In genomic region chr4:117708780-117709550, GRCm38 (mm10) we compare ENCODE assay signal across 26 mouse cellular contexts. TPM values are rescaled to one million over a fixed set of nuclear protein-coding genes. Genes with fewer than 3 reads are reported as not detected.
A peak's percentile ranks its signal among the peaks of the same experiment; 100 is the strongest.
DNase-seq lines count a peak whose midpoint lies in the region; ATAC-seq and TF ChIP-seq lines count a peak whose summit lies in the region.
"Had no signal": no experiment of that assay in that cellular context is flagged by ENCODE, and none has a peak within 500 bp of the region (broad histone marks: within the 10 kb centered on the region; RNA-seq: fewer than 3 reads in every experiment).

No protein-coding gene starts in this region.

- H3K27me3 ChIP-seq in lung, embryonic 15.5 days = no peaks in the 10 kb centered on the region
- H3K27me3 ChIP-seq in intestine, embryonic 16.5 days (replicated peaks; ENCODE audit: control insufficient read depth, insufficient read depth, low read length) = no peaks in the 10 kb centered on the region
- H3K27me3 ChIP-seq in hindbrain, embryonic 12.5 days = no peaks in the 10 kb centered on the region
- H3K27me3 ChIP-seq: embryonic facial prominence, embryonic 12.5 days; heart, embryonic 12.5 days; limb, embryonic 15.5 days; liver, embryonic 15.5 days had no signal

- intact Hi-C loops in left cerebral cortex, adult 2 months (cut with DNase I) = loop anchor here (10.0 kb wide), 2 partner anchors 376 to 586 kb away; partner anchors contain the start of gene Ptprf

- no peak for TF ChIP-seq CTCF in left cerebral cortex, adult 2 months (IDR thresholded peaks at IDR 0.05)

- H3K9ac ChIP-seq in lung, embryonic 15.5 days = no peak overlapping the region
- no peak overlapping the region for H3K9ac ChIP-seq in intestine, embryonic 16.5 days (ENCODE audit: low read depth, low read length)
- H3K9ac ChIP-seq in hindbrain, embryonic 12.5 days = no peak overlapping the region
- H3K9ac ChIP-seq: embryonic facial prominence, embryonic 12.5 days; forebrain, postnatal 0 days; heart, embryonic 12.5 days; limb, embryonic 15.5 days; liver, embryonic 15.5 days had no signal

- H3K9me3 ChIP-seq in lung, embryonic 15.5 days = no peaks in the 10 kb centered on the region
- no peaks in the 10 kb centered on the region for H3K9me3 ChIP-seq in intestine, embryonic 16.5 days (ENCODE audit: control insufficient read depth, low read length)
- no peaks in the 10 kb centered on the region for H3K9me3 ChIP-seq in hindbrain, embryonic 12.5 days (replicated peaks)
- H3K9me3 ChIP-seq: embryonic facial prominence, embryonic 12.5 days; heart, embryonic 12.5 days; limb, embryonic 15.5 days; liver, embryonic 15.5 days; megakaryocyte, embryonic 14.5 days had no signal

- H3K27ac ChIP-seq in lung, embryonic 15.5 days = peak overlapping the region; percentile 26; the same call in 1 of the 2 replicates
- peak overlapping the region; percentile 58; the same call in 1 of the 2 replicates for H3K27ac ChIP-seq in intestine, embryonic 16.5 days (ENCODE audit: low read length)
- no peak overlapping the region for H3K27ac ChIP-seq in hindbrain, embryonic 12.5 days
- no peak overlapping the region for H3K27ac ChIP-seq in left cerebral cortex, adult 2 months
- H3K27ac ChIP-seq: embryonic facial prominence, embryonic 12.5 days; limb, embryonic 15.5 days; liver, embryonic 15.5 days had no signal

- H3K4me1 ChIP-seq in lung, embryonic 15.5 days = 0 out of 2 replicates have a peak, but pooled peaks cover 4% of the 10 kb centered on the region
- peaks cover 12% of the 10 kb centered on the region; the same call in 1 of the 2 replicates for H3K4me1 ChIP-seq in intestine, embryonic 16.5 days (ENCODE audit: control insufficient read depth, insufficient read depth, low read length)
- no peaks in the 10 kb centered on the region for H3K4me1 ChIP-seq in hindbrain, embryonic 12.5 days
- H3K4me1 ChIP-seq: embryonic facial prominence, embryonic 12.5 days; heart, embryonic 12.5 days; limb, embryonic 15.5 days; liver, embryonic 15.5 days; megakaryocyte, embryonic 14.5 days had no signal

- H3K4me2 ChIP-seq in lung, embryonic 15.5 days = no peak overlapping the region
- H3K4me2 ChIP-seq in intestine, embryonic 16.5 days (ENCODE audit: low read depth, low read length) = no peak overlapping the region
- no peak overlapping the region for H3K4me2 ChIP-seq in hindbrain, embryonic 12.5 days (replicated peaks)
- H3K4me2 ChIP-seq: embryonic facial prominence, embryonic 12.5 days; heart, embryonic 12.5 days; limb, embryonic 15.5 days; liver, embryonic 15.5 days had no signal

- H3K36me3 ChIP-seq in lung, embryonic 15.5 days = no peaks in the 10 kb centered on the region
- no peaks in the 10 kb centered on the region for H3K36me3 ChIP-seq in intestine, embryonic 16.5 days (ENCODE audit: control insufficient read depth, insufficient read depth, low read length)
- H3K36me3 ChIP-seq in hindbrain, embryonic 12.5 days = no peaks in the 10 kb centered on the region
- H3K36me3 ChIP-seq: embryonic facial prominence, embryonic 12.5 days; heart, embryonic 12.5 days; limb, embryonic 15.5 days; liver, embryonic 15.5 days had no signal

- no peak for DNase-seq in lung, postnatal 36 days
- DNase-seq in kidney, postnatal 14 days = peak; percentile 13
- DNase-seq in yolk sac, embryonic 10.5 days (ENCODE audit: low spot score) = peak; percentile 45
- DNase-seq in left cerebral cortex, adult 2 months (ENCODE audit: extremely low spot score in 1 of 2, low spot score in 2 of 2) = no peak
- DNase-seq: adrenal gland, adult 2 months; cerebellum, adult 11-12 months; cerebellum, postnatal 14 days; forebrain, postnatal 0 days; gastrocnemius, postnatal 14 days; heart, adult 18-20 months; heart, postnatal 10 days; left cerebral cortex, postnatal 4 days; midbrain, embryonic 14.5 days had no signal

- no peak for ATAC-seq in lung, embryonic 15.5 days (ENCODE audit: borderline replicate concordance, extremely low read depth, low FRiP score, low TSS enrichment)
- peak; percentile 83 for ATAC-seq in intestine, embryonic 16.5 days
- ATAC-seq in hindbrain, embryonic 12.5 days (ENCODE audit: low FRiP score) = no peak
- ATAC-seq: forebrain, postnatal 0 days had no signal

- H3K4me3 ChIP-seq in lung, embryonic 15.5 days = no peak overlapping the region
- H3K4me3 ChIP-seq in intestine, embryonic 16.5 days (ENCODE audit: low read length) = no peak overlapping the region
- H3K4me3 ChIP-seq in hindbrain, embryonic 12.5 days = no peak overlapping the region
- no peak overlapping the region for H3K4me3 ChIP-seq in left cerebral cortex, adult 2 months
- H3K4me3 ChIP-seq: embryonic facial prominence, embryonic 12.5 days; heart, embryonic 12.5 days; limb, embryonic 15.5 days; liver, embryonic 15.5 days; megakaryocyte, embryonic 14.5 days had no signal

- 43% methylated on average over 3 of the region's 3 CpGs for WGBS in lung, embryonic 15.5 days
- WGBS in intestine, embryonic 16.5 days = 60% methylated on average over 3 of the region's 3 CpGs
- 79% methylated on average over 3 of the region's 3 CpGs for WGBS in hindbrain, embryonic 12.5 days

RNA-seq across cellular contexts. Expression of gene Gm12845, which starts 15.2 kb away (rescaled TPM):
- polyA plus RNA-seq in lung, embryonic 15.5 days (2015; fragmentation: Nextera tagmentation; extraction: Ambion mirVana) = not detected in 2 replicates
- not detected in 2 replicates for polyA plus RNA-seq in intestine, embryonic 16.5 days (2015; fragmentation: Nextera tagmentation; extraction: Ambion mirVana)
- polyA plus RNA-seq in hindbrain, embryonic 12.5 days (2016; fragmentation: Nextera tagmentation; extraction: Ambion mirVana) = not detected in 2 replicates
- not detected for total RNA-seq in left cerebral cortex, adult 2 months (2021)
- total RNA-seq: adrenal gland, adult 2 months; forebrain, postnatal 0 days; gastrocnemius, postnatal 14 days; heart, adult 18-20 months; heart, postnatal 10 days; left cerebral cortex, postnatal 4 days; MEL had no signal
- polyA plus RNA-seq: adrenal gland, adult 2 months; C2C12; embryonic facial prominence, embryonic 12.5 days; forebrain, embryonic 11.5 days; forebrain, postnatal 0 days; heart, embryonic 12.5 days; hindbrain, embryonic 11.5 days; limb, embryonic 15.5 days; liver, embryonic 15.5 days; midbrain, embryonic 14.5 days; neural tube, embryonic 11.5 days had no signal

RNA-seq across cellular contexts. Expression of gene Dmap1, which starts 26.9 kb away (rescaled TPM):
- 58.7 and 60.3 TPM in 2 replicates for polyA plus RNA-seq in lung, embryonic 15.5 days (2015; fragmentation: Nextera tagmentation; extraction: Ambion mirVana)
- polyA plus RNA-seq in intestine, embryonic 16.5 days (2015; fragmentation: Nextera tagmentation; extraction: Ambion mirVana) = 40.7 and 45.0 TPM in 2 replicates
- 70.3 and 72.1 TPM in 2 replicates for polyA plus RNA-seq in hindbrain, embryonic 12.5 days (2016; fragmentation: Nextera tagmentation; extraction: Ambion mirVana)
- 10 to 100 TPM; 37.3 to 42.0 TPM for total RNA-seq in left cerebral cortex, adult 2 months (2021)

RNA-seq across cellular contexts. Expression of gene Klf17, which starts 56.5 kb away (rescaled TPM):
- polyA plus RNA-seq in lung, embryonic 15.5 days (2015; fragmentation: Nextera tagmentation; extraction: Ambion mirVana) = not detected in 2 replicates
- not detected in 2 replicates for polyA plus RNA-seq in intestine, embryonic 16.5 days (2015; fragmentation: Nextera tagmentation; extraction: Ambion mirVana)
- not detected in 2 replicates for polyA plus RNA-seq in hindbrain, embryonic 12.5 days (2016; fragmentation: Nextera tagmentation; extraction: Ambion mirVana)
- total RNA-seq in left cerebral cortex, adult 2 months (2021) = not detected
- total RNA-seq: adrenal gland, adult 2 months; forebrain, postnatal 0 days; gastrocnemius, postnatal 14 days; heart, adult 18-20 months; heart, postnatal 10 days; left cerebral cortex, postnatal 4 days; MEL had no signal
- polyA plus RNA-seq: adrenal gland, adult 2 months; C2C12; embryonic facial prominence, embryonic 12.5 days; forebrain, embryonic 11.5 days; forebrain, postnatal 0 days; heart, embryonic 12.5 days; hindbrain, embryonic 11.5 days; limb, embryonic 15.5 days; liver, embryonic 15.5 days; midbrain, embryonic 14.5 days; neural tube, embryonic 11.5 days had no signal

Comparison
In these comparisons a context has a peak if more than half of its experiments do, and no peak if none do; other contexts are left out.
1. H3K27ac ChIP-seq: peak in lung, embryonic 15.5 days (single experiment) and intestine, embryonic 16.5 days (single experiment); none in hindbrain, embryonic 12.5 days (single experiment) and left cerebral cortex, adult 2 months (single experiment).
2. DNase-seq: peak in kidney, postnatal 14 days (single experiment) and yolk sac, embryonic 10.5 days (single experiment); none in lung, postnatal 36 days (single experiment) and left cerebral cortex, adult 2 months (0 of 2).